Mouse (Mus musculus): ENCODE measurements around the gene Atp5j2. TPM values are rescaled to one million over a fixed set of nuclear protein-coding genes. Genes with fewer than 3 reads are reported as not detected.
"Not testable (repeated sequence)": the region's sequence is repeated elsewhere in the genome, so short reads cannot be mapped to it uniquely, and the experiment has no call there.

The Atp5j2 gene
- 561 and 664 TPM in 2 replicates for polyA plus RNA-seq (2014; fragmentation: Nextera tagmentation; extraction: Ambion mirVana)

DNA sequence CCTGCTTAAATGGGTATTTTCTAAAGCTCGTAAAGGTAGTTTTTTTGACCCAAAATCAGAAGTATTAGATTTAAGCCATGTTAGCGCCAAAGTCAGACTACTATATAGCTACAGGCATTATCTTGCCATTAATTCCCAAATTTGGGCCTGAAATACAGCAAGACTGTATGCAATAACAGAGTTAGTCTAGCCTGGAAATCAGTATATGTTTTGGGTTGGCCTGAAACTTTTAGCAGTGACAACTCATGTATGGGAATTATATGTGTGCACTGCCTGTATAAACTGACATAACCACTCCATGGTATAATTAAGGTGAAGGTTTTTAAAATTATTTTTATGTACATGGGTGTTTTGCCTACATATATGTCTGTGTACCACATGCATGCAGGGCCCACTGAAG, at the start of gene Atp5j2:
Gene Atp5j2 (minus strand): TSS at position 101 of the 400 bp plus-strand sequence.
- Histone ChIP-seq H3K27me3 (ENCODE audit: control insufficient read depth, insufficient read depth, low read length) (no peaks in the 10 kb centered on the region), H3K4me2 (replicated peaks) (peak within 1 kb of the TSS; percentile 74), H3K36me3 (replicated peaks; ENCODE audit: control insufficient read depth, insufficient read depth) (peaks cover 47% of the 10 kb centered on the region), H3K4me3 (replicated peaks; ENCODE audit: low read length) (peak within 1 kb of the TSS; percentile 82), H3K9ac (peak within 1 kb of the TSS; percentile 93), H3K4me1 (replicated peaks; ENCODE audit: control insufficient read depth, insufficient read depth, low read length) (peaks cover 18% of the 10 kb centered on the region), H3K27ac (peak within 1 kb of the TSS; percentile 88), H3K9me3 (ENCODE audit: control insufficient read depth, low read length) (no peaks in the 10 kb centered on the region)
- WGBS: 89% methylated on average over 2 of the region's 2 CpGs
- DNase-seq (ENCODE audit: low spot score) (no peak), ATAC-seq (ENCODE audit: low FRiP score) (no peak)

GRCm38 (mm10) chr5:145234636-145235035, 42.8 kb upstream of the Atp5j2 start:
- peaks cover 17% of the 10 kb centered on the region for H3K4me1 ChIP-seq (replicated peaks; ENCODE audit: control insufficient read depth, insufficient read depth, low read length)
- DNase-seq (ENCODE audit: low spot score) (peak; percentile 46), ATAC-seq (ENCODE audit: low FRiP score) (no peak)
- no peak overlapping the region for H3K27ac ChIP-seq
- no peak overlapping the region for H3K9ac ChIP-seq
- no peak overlapping the region for H3K4me2 ChIP-seq (replicated peaks)
- H3K9me3 ChIP-seq (ENCODE audit: control insufficient read depth, low read length): no peaks in the 10 kb centered on the region
- H3K36me3 ChIP-seq (replicated peaks; ENCODE audit: control insufficient read depth, insufficient read depth): peaks cover 60% of the 10 kb centered on the region
- no peaks in the 10 kb centered on the region for H3K27me3 ChIP-seq (ENCODE audit: control insufficient read depth, insufficient read depth, low read length)
- no peak overlapping the region for H3K4me3 ChIP-seq (replicated peaks; ENCODE audit: low read length)

DNA sequence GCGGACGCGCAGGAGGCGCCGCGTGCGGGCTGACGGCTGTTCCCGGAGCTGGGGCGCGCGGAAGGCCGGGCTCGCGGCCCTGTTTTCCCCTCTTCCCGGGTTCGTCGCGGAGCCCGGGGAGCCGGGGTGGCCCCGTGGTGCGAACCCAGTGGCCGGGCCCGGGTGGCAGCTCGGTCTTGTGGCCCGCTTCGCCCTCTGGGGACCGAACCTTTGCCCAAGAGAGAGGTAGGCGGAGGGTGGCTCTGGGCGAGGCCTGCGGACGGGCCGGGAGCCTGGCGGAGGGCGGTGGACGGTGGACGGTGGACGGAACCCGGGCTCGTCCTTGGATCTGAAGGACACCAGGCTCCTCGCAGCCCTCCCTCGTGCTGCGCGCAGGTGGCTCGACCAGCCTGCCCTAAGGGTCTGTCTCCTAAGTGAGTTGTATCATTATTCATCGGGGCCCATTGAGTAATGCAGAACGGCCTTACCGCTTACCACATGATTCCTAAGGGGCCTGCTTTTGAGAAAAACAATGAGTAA, 40.1 kb upstream of the Atp5j2 start:
- H3K4me3 ChIP-seq (replicated peaks; ENCODE audit: low read length): peak overlapping the region; percentile 96
- DNase-seq (ENCODE audit: low spot score) (no peak), ATAC-seq (ENCODE audit: low FRiP score) (peak; percentile 34)
- peak overlapping the region; percentile 77 for H3K4me2 ChIP-seq (replicated peaks)
- H3K4me1 ChIP-seq (replicated peaks; ENCODE audit: control insufficient read depth, insufficient read depth, low read length): peaks cover 17% of the 10 kb centered on the region
- H3K9ac ChIP-seq: peak overlapping the region; percentile 97
- 0 out of 2 replicates have a peak, but pooled peaks cover 3% of the 10 kb centered on the region for H3K27me3 ChIP-seq (ENCODE audit: control insufficient read depth, insufficient read depth, low read length)
- peak overlapping the region; percentile 89 for H3K27ac ChIP-seq
- peaks cover 36% of the 10 kb centered on the region for H3K36me3 ChIP-seq (replicated peaks; ENCODE audit: control insufficient read depth, insufficient read depth)
- under 1% methylated on average over 49 of the region's 49 CpGs for WGBS
- H3K9me3 ChIP-seq (ENCODE audit: control insufficient read depth, low read length): no peaks in the 10 kb centered on the region

GRCm38 (mm10) chr5:145231367-145231871, 39.6 kb upstream of the Atp5j2 start, which contains the start of gene Zfp655:
Gene Zfp655, plus strand, starts transcription at chr5:145231715.
- peak within 1 kb of the TSS; percentile 77 for H3K4me2 ChIP-seq (replicated peaks)
- peak within 1 kb of the TSS; percentile 89 for H3K27ac ChIP-seq
- H3K9me3 ChIP-seq (ENCODE audit: control insufficient read depth, low read length): no peaks in the 10 kb centered on the region
- H3K4me1 ChIP-seq (replicated peaks; ENCODE audit: control insufficient read depth, insufficient read depth, low read length): peaks cover 17% of the 10 kb centered on the region
- peak within 1 kb of the TSS; percentile 96 for H3K4me3 ChIP-seq (replicated peaks; ENCODE audit: low read length)
- H3K9ac ChIP-seq: peak within 1 kb of the TSS; percentile 97
- 0 out of 2 replicates have a peak, but pooled peaks cover 3% of the 10 kb centered on the region for H3K27me3 ChIP-seq (ENCODE audit: control insufficient read depth, insufficient read depth, low read length)
- DNase-seq (ENCODE audit: low spot score) (peak; percentile 98), ATAC-seq (ENCODE audit: low FRiP score) (peak; percentile 98)
- WGBS: under 1% methylated on average over 42 of the region's 42 CpGs
- H3K36me3 ChIP-seq (replicated peaks; ENCODE audit: control insufficient read depth, insufficient read depth): peaks cover 32% of the 10 kb centered on the region

GRCm38 (mm10) chr5:145230641-145231040, 38.8 kb upstream of the Atp5j2 start:
- no peaks in the 10 kb centered on the region for H3K9me3 ChIP-seq (ENCODE audit: control insufficient read depth, low read length)
- H3K4me3 ChIP-seq (replicated peaks; ENCODE audit: low read length): peak overlapping the region; percentile 96; the same call in 1 of the 2 replicates
- WGBS: 92% methylated on average over 4 of the region's 4 CpGs
- peak overlapping the region; percentile 97 for H3K9ac ChIP-seq
- peak overlapping the region; percentile 77 for H3K4me2 ChIP-seq (replicated peaks)
- no peak for ATAC-seq (ENCODE audit: low FRiP score)
- peaks cover 24% of the 10 kb centered on the region for H3K36me3 ChIP-seq (replicated peaks; ENCODE audit: control insufficient read depth, insufficient read depth)
- H3K4me1 ChIP-seq (replicated peaks; ENCODE audit: control insufficient read depth, insufficient read depth, low read length): peaks cover 17% of the 10 kb centered on the region
- H3K27me3 ChIP-seq (ENCODE audit: control insufficient read depth, insufficient read depth, low read length): 0 out of 2 replicates have a peak, but pooled peaks cover 3% of the 10 kb centered on the region
- no peak for DNase-seq (ENCODE audit: low spot score)
- peak overlapping the region; percentile 89 for H3K27ac ChIP-seq

GRCm38 (mm10) chr5:145229283-145229682, 37.4 kb upstream of the Atp5j2 start:
- H3K27ac ChIP-seq; H3K9me3 ChIP-seq (ENCODE audit: control insufficient read depth, low read length); DNase-seq (ENCODE audit: low spot score); H3K4me2 ChIP-seq (replicated peaks); H3K27me3 ChIP-seq (ENCODE audit: control insufficient read depth, insufficient read depth, low read length); ATAC-seq (ENCODE audit: low FRiP score); H3K4me3 ChIP-seq (replicated peaks; ENCODE audit: low read length); H3K9ac ChIP-seq: not testable (repeated sequence)
- Histone ChIP-seq H3K4me1 (replicated peaks; ENCODE audit: control insufficient read depth, insufficient read depth, low read length) (peaks cover 17% of the 10 kb centered on the region), H3K36me3 (replicated peaks; ENCODE audit: control insufficient read depth, insufficient read depth) (peaks cover 10% of the 10 kb centered on the region)
- 88% methylated on average over 6 of the region's 6 CpGs for WGBS

DNA sequence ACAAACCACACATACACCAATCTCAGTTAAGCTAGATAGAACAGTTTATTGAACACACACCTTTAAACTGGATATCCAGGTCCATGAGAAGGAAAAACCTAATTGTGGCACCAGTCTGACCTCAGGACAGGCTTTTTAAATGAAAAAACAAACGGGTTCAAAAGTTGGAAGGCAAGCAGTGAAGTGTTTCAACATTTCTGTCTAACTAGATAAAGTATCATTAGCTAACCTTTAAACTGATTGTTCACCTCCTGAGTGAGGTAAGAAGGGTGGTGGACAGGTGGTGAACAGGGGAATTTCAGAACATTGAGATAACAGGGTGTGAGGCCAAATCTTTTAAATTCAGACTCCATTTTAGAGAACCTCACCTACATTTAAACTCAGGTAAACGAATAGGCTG, 34.6 kb upstream of the Atp5j2 start:
- Histone ChIP-seq H3K27ac (no peak overlapping the region), H3K4me2 (replicated peaks) (no peak overlapping the region), H3K4me1 (replicated peaks; ENCODE audit: control insufficient read depth, insufficient read depth, low read length) (peaks cover 7% of the 10 kb centered on the region), H3K27me3 (ENCODE audit: control insufficient read depth, insufficient read depth, low read length) (0 out of 2 replicates have a peak, but pooled peaks cover 3% of the 10 kb centered on the region), H3K9ac (no peak overlapping the region), H3K4me3 (replicated peaks; ENCODE audit: low read length) (no peak overlapping the region), H3K36me3 (replicated peaks; ENCODE audit: control insufficient read depth, insufficient read depth) (peaks cover 10% of the 10 kb centered on the region), H3K9me3 (ENCODE audit: control insufficient read depth, low read length) (no peaks in the 10 kb centered on the region)
- no peak for DNase-seq (ENCODE audit: low spot score)
- 60% methylated on average over 2 of the region's 2 CpGs for WGBS
- ATAC-seq (ENCODE audit: low FRiP score): no peak

- Histone ChIP-seq H3K36me3 (replicated peaks; ENCODE audit: control insufficient read depth, insufficient read depth) (peaks cover 40% of the 10 kb centered on the region), H3K4me1 (replicated peaks; ENCODE audit: control insufficient read depth, insufficient read depth, low read length) (no peaks in the 10 kb centered on the region), H3K27ac (no peak overlapping the region), H3K27me3 (ENCODE audit: control insufficient read depth, insufficient read depth, low read length) (0 out of 2 replicates have a peak, but pooled peaks cover 3% of the 10 kb centered on the region), H3K4me3 (replicated peaks; ENCODE audit: low read length) (no peak overlapping the region), H3K9ac (no peak overlapping the region), H3K4me2 (replicated peaks) (no peak overlapping the region), H3K9me3 (ENCODE audit: control insufficient read depth, low read length) (no peaks in the 10 kb centered on the region)
- no peak for ATAC-seq (ENCODE audit: low FRiP score)
- WGBS: 84% methylated on average over 12 of the region's 12 CpGs
- no peak for DNase-seq (ENCODE audit: low spot score)
Measured at GRCm38 (mm10) chr5:145223395-145223794, 31.5 kb upstream of the Atp5j2 start.

GRCm38 (mm10) chr5:145222840-145223239, 31.0 kb upstream of the Atp5j2 start:
- H3K4me2 ChIP-seq (replicated peaks): no peak overlapping the region
- H3K9ac ChIP-seq: no peak overlapping the region
- H3K4me1 ChIP-seq (replicated peaks; ENCODE audit: control insufficient read depth, insufficient read depth, low read length): no peaks in the 10 kb centered on the region
- H3K36me3 ChIP-seq (replicated peaks; ENCODE audit: control insufficient read depth, insufficient read depth): peaks cover 45% of the 10 kb centered on the region
- no peak for DNase-seq (ENCODE audit: low spot score)
- no peak for ATAC-seq (ENCODE audit: low FRiP score)
- H3K9me3 ChIP-seq (ENCODE audit: control insufficient read depth, low read length): no peaks in the 10 kb centered on the region
- H3K27me3 ChIP-seq (ENCODE audit: control insufficient read depth, insufficient read depth, low read length): no peaks in the 10 kb centered on the region
- 78% methylated on average over 5 of the region's 5 CpGs for WGBS
- no peak overlapping the region for H3K27ac ChIP-seq
- H3K4me3 ChIP-seq (replicated peaks; ENCODE audit: low read length): no peak overlapping the region
